Comparison of ENCODE assay signal across 8 mouse cellular contexts in genomic region chr2:125135903-125136811, GRCm38 (mm10). TPM values are rescaled to one million over a fixed set of nuclear protein-coding genes. Genes with fewer than 3 reads are reported as not detected.
DNase-seq lines count a peak whose midpoint lies in the region; ATAC-seq and TF ChIP-seq lines count a peak whose summit lies in the region.

TSS of gene Ctxn2 (plus strand) at chr2:125136692.

- 0 out of 2 replicates have a peak within 1 kb of the TSS, but pooled peaks have one; percentile 3 for H3K27ac ChIP-seq in cortical plate, adult 2 months (ENCODE audit: insufficient read depth, low read length)
- H3K27ac ChIP-seq in intestine, embryonic 15.5 days, result no peak within 1 kb of the TSS

- no peaks in the 10 kb centered on the region for H3K9me3 ChIP-seq in intestine, embryonic 15.5 days

- no peaks in the 10 kb centered on the region for H3K4me1 ChIP-seq in cortical plate, adult 2 months (ENCODE audit: control insufficient read depth, insufficient read depth, low read length)
- H3K4me1 ChIP-seq in intestine, embryonic 15.5 days (replicated peaks), result no peaks in the 10 kb centered on the region

- DNase-seq in gastrocnemius, postnatal 4 days (ENCODE audit: low spot score in 2 of 2), result peak; percentile 56 to 83
- DNase-seq in left cerebral cortex, postnatal 14 days (ENCODE audit: low spot score in 2 of 2), result peak; percentile 31 to 55
- DNase-seq in right cerebral cortex, postnatal 25 days, result peak; percentile 62
- DNase-seq in urinary bladder, postnatal 25 days (ENCODE audit: low spot score), result peak; percentile 76

- peak; percentile 83 for ATAC-seq in activated CD4-positive, CD25-positive, alpha-beta regulatory T cell, adult 4 months
- ATAC-seq in intestine, embryonic 15.5 days, result peak; percentile 82
- peak; percentile 99 for ATAC-seq in megakaryocyte-erythroid progenitor cell, adult 5-6 weeks (replicated peaks; ENCODE audit: low FRiP score, low TSS enrichment, poor library complexity, severe bottlenecking)

- H3K36me3 ChIP-seq in intestine, embryonic 15.5 days, result no peaks in the 10 kb centered on the region

- peak within 1 kb of the TSS; percentile 59 for H3K4me2 ChIP-seq in intestine, embryonic 15.5 days (replicated peaks)

- no peaks in the 10 kb centered on the region for H3K27me3 ChIP-seq in intestine, embryonic 15.5 days (replicated peaks)

- WGBS in intestine, embryonic 15.5 days, result 2% methylated on average over 39 of the region's 39 CpGs

- H3K9ac ChIP-seq in intestine, embryonic 15.5 days, result no peak within 1 kb of the TSS

- no peak for TF ChIP-seq CTCF in cortical plate, adult 2 months (IDR thresholded peaks at IDR 0.05; ENCODE audit: extremely low read depth, insufficient read depth, low read length)

- peak within 1 kb of the TSS; percentile 66 for H3K4me3 ChIP-seq in cortical plate, adult 2 months (ENCODE audit: insufficient read depth, low read length)
- H3K4me3 ChIP-seq in intestine, embryonic 15.5 days (replicated peaks), result peak within 1 kb of the TSS; percentile 21

- intact Hi-C loops in left cerebral cortex, postnatal 14 days (cut with DNase I), result no loop called here

- TF ChIP-seq POLR2A in cortical plate, adult 2 months (IDR thresholded peaks at IDR 0.05; ENCODE audit: extremely low read depth, insufficient read depth, low read length), result peak; percentile 37; the same call in 1 of the 2 replicates

RNA-seq across cellular contexts. Expression of gene Ctxn2, which starts in this region (rescaled TPM):
- polyA plus RNA-seq in activated CD4-positive, CD25-positive, alpha-beta regulatory T cell, adult 4 months (2017; shearing (Covaris generic)), result not detected
- 7.2 and 7.5 TPM in 2 replicates for polyA plus RNA-seq in cortical plate, adult 2 months (2012; rRNA removed)
- total RNA-seq in gastrocnemius, postnatal 4 days (2021), result not detected
- polyA plus RNA-seq in intestine, embryonic 15.5 days (2015; fragmentation: Nextera tagmentation; extraction: Ambion mirVana), result 0.21 TPM in 1 of 2 replicates, not detected in the other
- total RNA-seq in left cerebral cortex, postnatal 14 days (2021), result 1 to 10 TPM; 5.5 to 8.1 TPM
- total RNA-seq in megakaryocyte-erythroid progenitor cell, adult 5-6 weeks (2014; fragmentation: Nextera tagmentation), result not detected in 2 replicates
- total RNA-seq in megakaryocyte-erythroid progenitor cell, adult 5-6 weeks (2017), result not detected in 2 replicates

Comparison
In these comparisons a context has a peak if more than half of its experiments do, and no peak if none do; other contexts are left out.
1. RNA of gene Ctxn2 (total RNA-seq): 5.5 to 8.1 TPM in left cerebral cortex, postnatal 14 days; not detected in gastrocnemius, postnatal 4 days and not detected in megakaryocyte-erythroid progenitor cell, adult 5-6 weeks; every median in the first group is over 4 times any median in the second.
2. Peak in ATAC-seq in activated CD4-positive, CD25-positive, alpha-beta regulatory T cell, adult 4 months; RNA of the gene not detected or under 1 TPM.
3. Peak in DNase-seq in gastrocnemius, postnatal 4 days; RNA of the gene not detected or under 1 TPM.
4. Peak in ATAC-seq, H3K4me3 ChIP-seq and H3K4me2 ChIP-seq in intestine, embryonic 15.5 days; RNA of the gene not detected or under 1 TPM.
5. Peak in ATAC-seq in megakaryocyte-erythroid progenitor cell, adult 5-6 weeks; RNA of the gene not detected or under 1 TPM.
6. Peak in every context shown above with its lines, with median percentiles within 50 percentile points of each other: ATAC-seq and DNase-seq.